Mouse (Mus musculus): ENCODE data around the gene Chic2. TPM values are rescaled to one million over a fixed set of nuclear protein-coding genes. Genes with fewer than 3 reads are reported as not detected.

Gene Chic2
- polyA plus RNA-seq, 1 experiment, result 18.3 TPM

DNA sequence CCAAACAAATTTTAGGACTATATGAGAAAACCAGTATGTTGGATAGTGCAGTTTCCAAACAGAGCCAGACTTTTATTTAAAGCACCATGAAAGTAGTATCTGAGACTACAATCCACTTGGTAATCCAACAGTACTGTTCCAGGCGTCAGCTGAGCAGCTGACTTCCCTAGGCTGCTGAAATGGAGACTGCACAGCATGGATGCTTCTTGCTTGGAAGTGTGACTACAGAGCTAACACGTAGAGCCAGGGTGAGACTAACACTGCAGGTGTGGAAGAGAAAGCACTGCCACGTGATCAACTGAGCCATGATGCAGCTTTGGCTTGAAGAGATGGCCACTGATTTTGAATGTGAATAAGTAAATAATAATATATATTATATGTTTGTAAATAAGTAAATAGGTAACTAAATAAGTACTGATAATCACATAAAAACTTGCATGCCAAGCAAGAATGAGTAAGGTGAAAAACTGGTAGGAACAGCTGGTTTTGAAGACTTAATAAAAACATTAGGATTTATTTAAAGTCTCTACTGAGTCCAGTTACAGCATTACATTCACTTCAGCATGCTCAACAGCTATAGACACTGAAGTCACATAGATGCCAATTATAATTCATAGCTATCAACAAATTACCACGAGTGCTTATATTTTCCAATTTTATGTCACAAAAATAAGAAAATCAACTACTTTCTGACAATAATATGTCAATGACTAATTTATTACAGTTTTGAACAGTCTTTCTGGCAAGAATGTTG, 32.4 kb downstream of the Chic2 start:
- WGBS, result 85% methylated on average over 4 of the region's 4 CpGs
- TF ChIP-seq POLR2A (IDR thresholded peaks at IDR 0.05; ENCODE audit: borderline replicate concordance, control insufficient read depth, low read depth, low read length) (no peak), CTCF (IDR thresholded peaks at IDR 0.05; ENCODE audit: control insufficient read depth, insufficient read depth, low read length) (no peak)
- H3K4me3 ChIP-seq (replicated peaks; ENCODE audit: control insufficient read depth, low read depth, low read length), result no peak overlapping the region

DNA sequence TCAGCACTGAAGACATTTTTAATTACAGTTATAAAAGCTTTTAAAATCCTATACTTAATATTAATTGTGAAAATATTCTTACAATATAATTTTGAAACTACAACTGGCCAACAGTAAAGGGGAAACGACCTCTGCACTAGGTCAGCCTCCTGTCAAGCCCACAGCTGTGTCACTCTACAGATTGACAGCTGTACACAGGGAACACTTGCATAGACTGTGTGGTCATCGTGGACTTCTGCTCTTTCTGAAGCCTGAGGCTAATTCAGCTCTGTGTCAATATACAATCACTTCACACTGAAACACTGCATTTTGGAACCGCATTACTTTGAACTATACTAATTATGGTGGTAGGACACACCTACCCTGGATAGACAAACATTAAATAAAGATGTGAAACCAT, 39.8 kb downstream of the Chic2 start:
- H3K4me1 ChIP-seq (ENCODE audit: control insufficient read depth, insufficient read depth, low read length), result no peaks in the 10 kb centered on the region
- H3K27ac ChIP-seq (ENCODE audit: control insufficient read depth, insufficient read depth, low read depth, low read length, poor library complexity), result no peak overlapping the region
- 71% methylated on average over 3 of the region's 3 CpGs for WGBS

More for the DNA sequence above, 32.4 kb downstream of the Chic2 start:
- no peak overlapping the region for H3K27ac ChIP-seq (ENCODE audit: control insufficient read depth, insufficient read depth, low read depth, low read length, poor library complexity)
- H3K4me1 ChIP-seq (ENCODE audit: control insufficient read depth, insufficient read depth, low read length), result no peaks in the 10 kb centered on the region

DNA sequence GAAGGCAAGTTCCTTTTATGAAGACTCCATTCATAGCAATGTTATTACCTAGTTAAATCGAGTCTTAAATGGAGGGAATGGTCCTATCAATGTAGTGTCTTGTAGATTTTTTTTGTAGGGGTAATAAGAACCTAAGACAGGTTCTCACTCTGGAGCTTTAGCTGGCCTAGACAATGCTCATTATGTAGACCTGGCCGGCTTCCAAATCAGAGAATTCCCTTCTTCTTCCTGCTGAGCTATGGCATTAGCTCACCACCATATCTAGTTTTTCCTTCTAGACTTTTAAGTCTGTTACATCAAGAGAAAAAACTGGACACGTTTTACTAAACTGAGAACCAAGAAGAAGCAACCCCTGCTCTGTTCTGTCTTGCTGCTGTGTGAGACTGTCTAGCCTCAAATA, 42.5 kb downstream of the Chic2 start:
- Histone ChIP-seq H3K27ac (ENCODE audit: control insufficient read depth, insufficient read depth, low read depth, low read length, poor library complexity) (no peak overlapping the region), H3K4me1 (ENCODE audit: control insufficient read depth, insufficient read depth, low read length) (no peaks in the 10 kb centered on the region; the same call in 1 of the 2 replicates), H3K4me3 (replicated peaks; ENCODE audit: control insufficient read depth, low read depth, low read length) (no peak overlapping the region)
- 90% methylated on average over 3 of the region's 3 CpGs for WGBS
- TF ChIP-seq POLR2A (IDR thresholded peaks at IDR 0.05; ENCODE audit: borderline replicate concordance, control insufficient read depth, low read depth, low read length), result no peak
- TF ChIP-seq CTCF (IDR thresholded peaks at IDR 0.05; ENCODE audit: control insufficient read depth, insufficient read depth, low read length), result no peak

More for the DNA sequence above, 39.8 kb downstream of the Chic2 start:
- no peak overlapping the region for H3K4me3 ChIP-seq (replicated peaks; ENCODE audit: control insufficient read depth, low read depth, low read length)
- TF ChIP-seq CTCF (IDR thresholded peaks at IDR 0.05; ENCODE audit: control insufficient read depth, insufficient read depth, low read length) (no peak), POLR2A (IDR thresholded peaks at IDR 0.05; ENCODE audit: borderline replicate concordance, control insufficient read depth, low read depth, low read length) (no peak)

DNA sequence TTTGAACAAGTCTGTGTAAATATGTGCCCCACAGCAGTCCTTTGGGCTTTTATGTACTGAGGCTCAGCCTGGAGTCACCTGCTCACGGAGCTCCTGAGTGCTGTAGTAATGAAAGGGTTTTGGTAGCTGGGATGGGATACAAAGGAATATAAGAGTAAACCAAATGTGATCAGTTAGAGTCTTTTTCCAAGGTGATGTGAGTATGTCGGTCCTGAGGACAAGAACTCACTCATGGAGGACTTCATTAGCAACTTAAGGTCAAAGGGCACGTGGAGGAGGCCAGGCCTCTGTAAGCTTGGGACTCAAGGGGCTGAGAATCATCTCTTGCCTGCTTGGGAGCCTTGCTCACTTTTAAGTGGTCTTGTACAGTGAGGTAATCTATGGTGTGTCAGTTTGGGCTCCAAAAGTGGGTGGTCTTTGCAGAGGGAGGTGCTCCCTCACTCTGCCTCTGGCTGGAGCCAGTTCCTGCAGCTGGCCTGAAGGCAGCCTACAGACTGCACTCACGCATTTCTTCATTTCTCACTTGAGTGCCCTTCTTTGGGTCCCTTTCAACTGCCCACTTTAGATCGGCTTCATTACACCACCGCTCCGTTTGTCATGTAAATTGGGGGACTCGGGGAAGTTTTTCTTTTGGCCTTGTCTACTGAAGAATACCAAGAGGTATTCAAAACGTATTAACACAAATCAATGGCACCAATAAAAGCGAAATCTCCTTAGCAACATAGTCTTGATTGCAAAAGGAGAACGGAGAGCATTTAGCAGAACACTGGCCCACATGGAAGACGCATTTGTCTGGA, 45.7 kb downstream of the Chic2 start:
- Histone ChIP-seq H3K4me3 (replicated peaks; ENCODE audit: control insufficient read depth, low read depth, low read length) (no peak overlapping the region), H3K4me1 (ENCODE audit: control insufficient read depth, insufficient read depth, low read length) (no peaks in the 10 kb centered on the region; the same call in 1 of the 2 replicates), H3K27ac (ENCODE audit: control insufficient read depth, insufficient read depth, low read depth, low read length, poor library complexity) (no peak overlapping the region)
- WGBS, result 91% methylated on average over 12 of the region's 12 CpGs
- TF ChIP-seq CTCF (IDR thresholded peaks at IDR 0.05; ENCODE audit: control insufficient read depth, insufficient read depth, low read length) (no peak), POLR2A (IDR thresholded peaks at IDR 0.05; ENCODE audit: borderline replicate concordance, control insufficient read depth, low read depth, low read length) (no peak)

DNA sequence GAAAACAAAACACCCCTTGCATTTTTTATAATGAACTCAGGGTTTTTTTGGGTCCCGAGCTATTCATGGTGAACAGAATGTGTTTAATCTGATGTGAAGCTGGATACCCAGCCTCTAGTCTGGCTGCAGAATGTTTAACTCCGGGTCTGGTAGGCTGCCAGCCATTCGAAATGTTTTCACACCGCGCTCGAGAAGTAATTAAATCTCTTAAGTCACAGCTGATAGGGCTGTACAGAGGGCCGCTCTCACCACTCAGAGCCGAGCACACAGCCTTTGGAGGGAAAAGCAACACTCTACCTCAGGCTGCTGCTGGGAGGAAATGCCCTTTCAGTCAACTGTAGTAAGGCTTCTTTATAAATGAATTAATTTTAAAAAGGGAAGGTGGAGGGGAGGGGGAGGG, 49.6 kb downstream of the Chic2 start:
- no peak overlapping the region for H3K27ac ChIP-seq (ENCODE audit: control insufficient read depth, insufficient read depth, low read depth, low read length, poor library complexity)
- no peak overlapping the region for H3K4me3 ChIP-seq (replicated peaks; ENCODE audit: control insufficient read depth, low read depth, low read length)
- no peaks in the 10 kb centered on the region; the same call in 1 of the 2 replicates for H3K4me1 ChIP-seq (ENCODE audit: control insufficient read depth, insufficient read depth, low read length)
- no peak for TF ChIP-seq CTCF (IDR thresholded peaks at IDR 0.05; ENCODE audit: control insufficient read depth, insufficient read depth, low read length)
- no peak for TF ChIP-seq POLR2A (IDR thresholded peaks at IDR 0.05; ENCODE audit: borderline replicate concordance, control insufficient read depth, low read depth, low read length)
- 80% methylated on average over 8 of the region's 8 CpGs for WGBS

DNA sequence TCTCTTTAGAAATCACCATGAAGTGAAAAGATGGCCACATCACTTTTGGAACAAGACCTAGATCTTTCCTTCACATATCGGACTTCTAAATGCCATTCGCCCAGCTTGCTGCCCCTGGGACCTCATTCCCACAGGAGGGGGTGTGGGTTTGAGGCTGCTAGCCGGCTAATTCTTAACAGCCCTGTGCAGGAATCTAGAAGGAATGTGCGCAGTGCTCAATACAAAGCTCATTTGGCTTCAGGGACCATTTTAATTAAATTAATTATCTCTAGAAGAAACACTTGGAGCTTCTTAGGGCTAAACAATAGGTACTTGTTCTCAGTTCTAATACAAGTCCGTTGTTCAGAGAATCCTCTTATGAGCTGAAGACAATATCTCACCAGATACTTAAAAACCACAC, 60.5 kb downstream of the Chic2 start:
- WGBS, result 81% methylated on average over 5 of the region's 5 CpGs
- no peak overlapping the region for H3K27ac ChIP-seq (ENCODE audit: control insufficient read depth, insufficient read depth, low read depth, low read length, poor library complexity)
- TF ChIP-seq CTCF (IDR thresholded peaks at IDR 0.05; ENCODE audit: control insufficient read depth, insufficient read depth, low read length) (no peak), POLR2A (IDR thresholded peaks at IDR 0.05; ENCODE audit: borderline replicate concordance, control insufficient read depth, low read depth, low read length) (no peak)
- H3K4me1 ChIP-seq (ENCODE audit: control insufficient read depth, insufficient read depth, low read length), result no peaks in the 10 kb centered on the region
- H3K4me3 ChIP-seq (replicated peaks; ENCODE audit: control insufficient read depth, low read depth, low read length), result no peak overlapping the region

DNA sequence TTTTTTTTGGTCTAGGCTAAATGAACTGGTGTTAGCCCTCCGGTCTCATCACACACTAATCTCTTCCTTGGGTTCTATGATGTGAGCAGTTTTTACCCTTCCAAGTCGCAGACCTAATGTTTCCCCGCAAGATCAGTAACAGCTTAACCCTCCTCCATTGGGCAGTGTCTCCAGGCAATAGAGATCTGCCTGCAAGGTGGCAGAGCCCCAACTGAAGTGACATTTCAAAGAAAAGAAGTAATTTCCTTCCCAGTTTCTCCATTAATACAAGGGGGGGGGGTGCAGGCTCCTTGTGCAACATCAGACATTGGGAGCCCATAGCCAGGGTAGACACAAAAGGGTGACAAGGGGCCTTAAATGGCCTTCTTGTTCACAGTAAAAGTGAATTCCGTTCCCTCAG, 64.0 kb downstream of the Chic2 start:
- H3K4me1 ChIP-seq (ENCODE audit: control insufficient read depth, insufficient read depth, low read length), result no peaks in the 10 kb centered on the region

DNA sequence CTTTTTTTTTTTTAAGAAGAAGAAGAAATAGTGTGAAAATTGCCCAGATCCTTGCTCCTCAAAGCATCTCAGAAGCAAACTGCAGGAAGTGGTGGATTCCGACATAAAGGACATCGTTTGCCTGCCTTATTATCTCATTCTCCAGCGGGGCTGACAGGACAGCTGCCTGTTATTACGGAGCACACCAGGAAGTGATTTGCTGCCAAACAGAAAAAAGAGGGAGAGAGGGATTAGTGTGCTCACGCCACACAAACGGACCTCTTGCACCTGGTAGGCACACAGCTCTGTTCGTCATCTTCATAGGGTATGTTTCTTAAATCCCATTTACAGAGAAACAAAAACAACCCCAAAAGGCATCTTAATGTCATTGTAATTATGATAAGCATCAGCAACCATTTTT, 64.4 kb downstream of the Chic2 start:
- no peak for TF ChIP-seq CTCF (IDR thresholded peaks at IDR 0.05; ENCODE audit: control insufficient read depth, insufficient read depth, low read length)
- TF ChIP-seq POLR2A (IDR thresholded peaks at IDR 0.05; ENCODE audit: borderline replicate concordance, control insufficient read depth, low read depth, low read length), result no peak
- H3K4me3 ChIP-seq (replicated peaks; ENCODE audit: control insufficient read depth, low read depth, low read length), result no peak overlapping the region

More for the DNA sequence above, 64.0 kb downstream of the Chic2 start:
- no peak overlapping the region for H3K4me3 ChIP-seq (replicated peaks; ENCODE audit: control insufficient read depth, low read depth, low read length)
- 78% methylated on average over 4 of the region's 4 CpGs for WGBS
- no peak overlapping the region for H3K27ac ChIP-seq (ENCODE audit: control insufficient read depth, insufficient read depth, low read depth, low read length, poor library complexity)
- no peak for TF ChIP-seq CTCF (IDR thresholded peaks at IDR 0.05; ENCODE audit: control insufficient read depth, insufficient read depth, low read length)
- TF ChIP-seq POLR2A (IDR thresholded peaks at IDR 0.05; ENCODE audit: borderline replicate concordance, control insufficient read depth, low read depth, low read length), result no peak

More for the DNA sequence above, 64.4 kb downstream of the Chic2 start:
- Histone ChIP-seq H3K4me1 (ENCODE audit: control insufficient read depth, insufficient read depth, low read length) (peaks cover under 1% of the 10 kb centered on the region; the same call in 1 of the 2 replicates), H3K27ac (ENCODE audit: control insufficient read depth, insufficient read depth, low read depth, low read length, poor library complexity) (no peak overlapping the region)
- whole genome bisulfite sequencing, result 35% methylated on average over 7 of the region's 7 CpGs

Measured in bone marrow, adult 2 months (tissue).